Mouse (Mus musculus) kidney, adult 2 months (tissue): ENCODE results near the gene Elf5.

Source experiments
- CTCF ChIP-seq: fragments of 200-500 bp; conservative IDR thresholded peaks from 2 replicates; pipeline ENCODE4 v1.5.1; 2011; ENCODE audit warnings: low read depth, mild to moderate bottlenecking, control low read depth, low read length, moderate library complexity, mixed read lengths; ENCODE audit not compliant: insufficient read depth, insufficient read length
- POLR2A ChIP-seq: fragments of 200-500 bp; IDR thresholded peaks from one replicate; pipeline ENCODE4 v1.6.1; 2011; ENCODE audit warnings: low read depth, low read length, control low read depth

GRCm38 (mm10) chr2:103457628-103458027 lies 46.1 kb downstream of the Elf5 start:
- no peak for TF ChIP-seq CTCF
- no peak for TF ChIP-seq POLR2A
